Mouse (Mus musculus) T-cell, adult 66 days (primary cell): Measurements from ENCODE around the gene Polr2l. TPM values are rescaled to one million over a fixed set of nuclear protein-coding genes. Genes with fewer than 3 reads are reported as not detected.

Experiments
- total RNA-seq, 2 experiments: library from RNA; stranded (reverse); gene quantifications; 3 replicates in 1 of 2; 4 replicates in 1 of 2; pipeline ENCODE4 v1.2.4; 2023

Gene Polr2l
- total RNA-seq, result 10 to 100 TPM; 17.0 to 21.1 TPM

DNA sequence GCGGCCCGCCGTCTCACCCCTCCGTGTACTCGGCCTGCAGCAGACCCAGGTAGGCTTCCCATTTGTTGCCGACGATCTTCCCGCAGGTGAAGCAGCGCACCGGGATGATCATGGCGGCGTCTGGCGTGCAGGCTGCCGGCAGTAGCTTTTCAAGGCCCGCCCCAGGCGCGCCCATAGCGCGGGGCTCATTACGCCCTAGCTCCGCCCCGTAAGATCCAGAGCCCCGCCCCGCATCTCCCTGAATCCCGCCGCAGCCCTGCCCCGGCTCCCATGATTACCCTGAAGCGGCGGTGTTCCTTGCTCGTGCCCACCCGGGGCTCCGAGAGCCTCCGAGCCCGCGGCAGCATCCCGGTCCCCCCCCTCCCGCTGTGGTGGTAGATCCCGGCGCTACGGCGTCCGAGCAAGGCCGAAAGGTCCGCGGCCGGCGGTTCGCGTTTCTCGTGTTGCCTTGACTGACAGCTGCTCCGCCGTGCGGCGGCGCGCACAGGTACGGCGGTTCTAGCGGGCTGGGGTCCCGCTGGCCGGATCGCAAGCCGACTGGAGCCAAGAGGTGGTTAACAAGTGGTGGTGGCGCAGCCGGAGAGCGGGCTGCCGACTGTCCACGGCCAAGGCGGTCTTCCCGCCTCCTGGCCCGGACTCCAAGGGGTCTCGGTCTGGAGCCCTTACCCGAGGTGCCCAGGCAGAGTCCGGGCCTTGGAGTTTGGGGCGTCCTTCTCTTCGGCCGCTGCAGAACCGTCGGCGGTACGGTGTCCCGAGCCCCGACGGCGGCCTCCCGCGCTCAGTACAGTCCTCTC lies at the start of gene Polr2l, which contains the start of gene Tspan4:
Gene Polr2l (minus strand): TSS at position 122 of the 794 bp plus-strand sequence.
Gene Tspan4 (plus strand): TSS at position 230 of the 794 bp plus-strand sequence.

DNA sequence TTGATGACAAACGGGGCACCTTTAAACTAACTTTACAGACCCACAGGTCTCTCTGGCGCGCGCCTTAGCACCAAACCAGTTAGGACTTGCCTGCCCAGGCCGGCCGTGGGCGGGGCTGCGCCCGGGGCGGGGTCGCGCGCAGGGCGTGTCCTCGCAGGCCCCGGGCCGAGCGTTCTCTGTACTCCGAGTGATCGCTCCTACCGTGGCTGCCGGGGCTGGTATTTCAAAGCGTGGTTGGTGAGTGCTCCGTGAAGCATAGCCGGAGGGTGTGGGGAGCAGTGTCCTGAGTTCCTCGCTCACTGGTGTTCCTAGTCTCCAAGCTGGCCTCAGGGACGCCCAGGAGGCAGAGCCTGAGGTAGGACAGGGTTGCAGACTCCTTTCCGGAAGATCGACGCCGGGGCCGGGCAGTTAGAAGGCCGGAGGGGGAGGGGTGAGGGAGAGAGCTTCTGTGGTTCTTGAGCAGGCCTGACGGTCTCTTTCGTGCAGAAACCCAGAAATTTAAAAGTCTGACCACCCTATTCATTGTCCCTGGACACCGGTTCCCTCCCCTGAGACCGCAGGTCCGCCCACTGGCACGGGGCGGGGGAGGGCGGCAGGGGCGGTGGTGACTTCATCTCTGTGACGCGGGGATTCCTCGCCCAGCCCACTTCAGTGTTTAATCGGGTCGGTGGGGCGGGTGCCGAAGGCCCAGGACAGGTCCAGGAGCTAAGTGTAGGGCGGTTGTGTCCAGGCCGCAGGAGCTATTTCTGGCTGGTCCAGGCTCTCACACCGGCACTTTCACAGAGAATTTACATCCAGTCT lies 7.5 kb downstream of the Polr2l start, which contains the start of gene Cd151:
Gene Cd151 (plus strand): TSS at position 163 of the 801 bp plus-strand sequence.

DNA sequence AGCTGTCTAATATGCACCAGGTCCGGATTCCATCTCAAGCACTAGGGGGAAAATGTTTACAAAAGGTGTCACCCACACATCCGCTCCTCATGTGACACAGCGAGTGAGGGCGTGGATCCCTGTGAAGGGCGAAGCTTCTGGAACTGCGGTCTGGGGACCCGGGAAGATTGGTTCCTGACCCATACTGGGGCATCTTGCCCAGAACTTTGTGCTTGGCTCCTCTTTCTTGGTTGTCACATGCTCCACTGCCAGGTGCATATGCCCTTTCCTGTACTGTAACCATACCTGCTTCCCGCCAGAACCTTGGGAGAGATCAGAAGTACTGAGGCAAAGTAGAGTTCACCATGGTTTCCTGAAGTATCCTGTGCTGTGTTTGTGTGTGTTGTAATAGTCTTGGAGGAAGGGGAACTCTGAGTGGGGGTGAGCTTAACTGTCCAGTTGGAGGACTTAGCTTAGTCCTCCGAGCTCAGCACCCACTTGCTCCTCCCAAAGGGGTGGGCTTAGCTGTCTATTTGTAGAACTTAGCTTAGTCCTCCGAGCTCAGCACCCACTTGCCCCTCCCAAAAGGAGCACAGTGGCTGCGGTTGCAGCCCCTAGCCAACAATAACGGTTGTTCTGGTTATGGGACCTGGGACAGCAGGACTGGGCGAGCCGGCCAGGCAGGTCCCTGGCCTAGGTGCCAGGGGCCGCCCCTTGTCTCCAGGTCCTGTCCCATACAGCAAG lies 14.4 kb downstream of the Polr2l start, which contains the start of gene Cracr2b:
Gene Cracr2b (plus strand): TSS at position 704 of the 723 bp plus-strand sequence.

DNA sequence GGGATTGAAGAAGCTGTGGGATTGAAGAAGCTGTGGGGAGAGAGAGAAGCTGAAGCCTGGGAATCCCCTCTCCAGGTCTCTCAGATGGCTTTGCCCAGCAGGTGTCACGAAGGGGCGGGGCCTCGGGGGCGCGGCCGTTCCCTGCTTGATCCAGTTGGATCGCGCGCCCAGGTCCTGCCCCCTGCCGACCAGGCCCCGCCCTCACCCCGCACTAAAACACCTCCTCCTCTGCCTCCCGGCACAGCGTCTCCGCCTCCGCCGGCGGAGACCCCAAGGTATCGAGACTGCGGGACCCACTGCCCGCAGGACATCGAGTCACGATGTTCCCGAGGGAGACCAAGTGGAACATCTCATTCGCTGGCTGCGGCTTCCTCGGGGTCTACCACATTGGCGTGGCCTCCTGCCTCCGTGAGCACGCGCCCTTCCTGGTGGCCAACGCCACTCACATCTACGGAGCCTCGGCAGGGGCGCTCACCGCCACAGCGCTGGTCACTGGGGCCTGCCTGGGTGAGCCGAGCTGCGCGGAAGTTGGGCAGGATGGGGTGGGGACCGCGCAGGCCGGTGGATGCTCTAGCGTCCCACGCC lies 19.9 kb downstream of the Polr2l start, which contains the start of gene Pnpla2:
Gene Pnpla2 (plus strand): TSS at position 232 of the 585 bp plus-strand sequence.

DNA sequence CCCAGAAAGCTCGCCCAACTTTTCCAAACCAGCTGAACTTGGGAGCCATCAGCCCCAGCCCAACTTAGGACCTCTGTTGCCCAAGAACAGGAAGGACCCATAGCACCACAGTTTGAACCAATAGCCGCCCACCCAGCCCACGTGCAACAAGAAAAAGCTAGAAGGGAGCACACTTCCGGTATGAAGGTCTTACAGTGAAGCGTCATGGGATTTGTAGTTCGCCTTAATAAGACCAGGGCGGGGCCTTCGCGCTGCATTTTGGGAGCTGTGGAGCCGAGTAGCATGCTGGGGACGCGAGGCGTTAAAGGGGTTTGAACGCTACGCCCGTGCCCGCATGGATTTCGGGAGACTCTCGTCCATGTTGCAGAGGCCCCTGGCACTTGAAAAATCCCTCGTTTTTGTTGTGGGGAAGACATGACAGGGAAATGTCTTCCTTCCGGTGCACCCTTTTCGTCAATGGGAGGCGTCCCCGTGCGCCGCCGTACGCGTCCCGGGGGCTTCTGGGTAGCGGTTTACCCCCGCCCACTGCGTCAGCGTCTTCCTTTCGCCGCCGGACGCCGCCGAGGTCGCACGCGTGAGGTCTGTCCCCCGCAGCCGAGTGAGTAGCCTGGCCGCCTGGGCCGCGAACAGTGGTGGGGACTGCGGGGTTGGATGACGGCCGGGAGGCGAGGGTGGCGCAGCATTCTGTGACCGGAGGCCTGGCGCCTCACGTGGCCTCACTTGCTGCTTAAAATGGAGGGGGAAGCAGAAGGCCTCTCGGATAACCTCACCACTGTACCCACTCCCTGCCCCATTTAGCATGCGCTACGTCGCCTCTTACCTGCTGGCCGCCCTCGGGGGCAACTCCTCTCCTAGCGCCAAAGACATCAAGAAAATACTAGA lies 27.6 kb downstream of the Polr2l start, which contains the start of gene Rplp2:
Gene Rplp2 (plus strand): TSS at position 261 of the 882 bp plus-strand sequence.

DNA sequence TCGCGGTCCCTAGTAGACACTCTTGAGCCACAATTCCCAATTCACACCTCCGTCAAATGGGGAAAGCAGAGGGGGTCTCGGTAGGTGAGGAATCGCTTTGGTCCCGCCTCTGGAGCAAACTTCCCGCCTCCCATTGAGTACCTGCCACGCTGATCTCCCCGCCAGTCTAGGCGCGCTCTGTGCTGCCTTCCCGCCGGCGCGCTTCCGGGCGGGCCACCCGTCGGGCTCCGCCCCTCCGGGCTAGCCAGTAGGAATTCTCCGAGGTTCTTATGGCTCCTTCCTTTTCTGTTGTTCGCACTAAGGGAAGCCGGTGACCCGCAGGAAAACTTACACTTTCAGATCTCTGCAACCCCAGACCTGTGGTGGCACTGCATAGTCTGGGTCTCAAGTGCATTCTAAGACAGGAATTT lies 31.1 kb downstream of the Polr2l start, which contains the start of gene Pidd1:
Gene Pidd1 (minus strand): TSS at position 198 of the 410 bp plus-strand sequence.

DNA sequence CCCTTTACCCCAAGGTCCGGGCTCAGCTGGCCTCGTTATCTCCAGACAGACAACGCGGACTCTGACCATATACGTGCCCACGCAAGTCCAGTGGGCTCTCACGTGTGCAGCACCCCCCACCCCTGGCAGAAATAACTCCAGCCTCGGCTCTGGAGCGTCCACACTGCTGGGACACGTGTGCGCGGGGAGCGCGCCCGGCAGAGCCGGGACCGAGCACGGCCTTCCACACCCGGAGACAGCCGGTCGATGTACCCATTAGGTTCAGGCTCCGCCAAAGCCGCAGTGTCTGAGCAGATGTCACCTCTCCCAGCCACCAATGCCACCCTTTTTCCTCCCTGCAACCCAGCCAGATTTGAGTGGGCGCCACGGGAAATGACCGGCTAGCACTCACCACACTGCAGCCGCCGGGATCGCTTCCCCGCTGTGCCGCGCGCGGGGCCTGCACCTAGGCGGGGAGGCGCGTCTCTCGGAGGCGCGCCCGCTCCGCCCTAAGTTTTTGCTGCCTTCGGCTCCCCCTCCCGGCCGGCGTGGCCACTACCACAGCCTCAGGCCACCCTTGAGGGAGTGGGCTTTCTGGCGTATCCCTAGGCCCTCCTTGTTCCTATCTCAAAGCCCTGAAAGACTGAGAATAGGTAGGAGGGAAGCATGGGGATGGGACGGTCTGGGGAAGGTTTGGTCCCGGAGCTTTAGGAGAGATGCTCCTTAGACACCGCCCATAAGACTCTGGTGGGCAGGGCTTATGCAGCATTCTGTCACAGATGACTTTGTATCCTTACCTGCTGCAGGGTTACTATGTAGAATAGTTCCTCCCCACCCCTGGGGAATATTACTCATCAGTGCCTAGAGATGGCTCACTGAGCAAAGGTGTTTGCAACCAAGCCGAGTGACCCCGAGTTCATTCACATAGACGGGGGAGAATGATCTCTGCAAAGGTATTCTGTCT lies 37.5 kb downstream of the Polr2l start, which contains the start of gene Slc25a22:
Gene Slc25a22 (minus strand): TSS at position 715 of the 943 bp plus-strand sequence.

DNA sequence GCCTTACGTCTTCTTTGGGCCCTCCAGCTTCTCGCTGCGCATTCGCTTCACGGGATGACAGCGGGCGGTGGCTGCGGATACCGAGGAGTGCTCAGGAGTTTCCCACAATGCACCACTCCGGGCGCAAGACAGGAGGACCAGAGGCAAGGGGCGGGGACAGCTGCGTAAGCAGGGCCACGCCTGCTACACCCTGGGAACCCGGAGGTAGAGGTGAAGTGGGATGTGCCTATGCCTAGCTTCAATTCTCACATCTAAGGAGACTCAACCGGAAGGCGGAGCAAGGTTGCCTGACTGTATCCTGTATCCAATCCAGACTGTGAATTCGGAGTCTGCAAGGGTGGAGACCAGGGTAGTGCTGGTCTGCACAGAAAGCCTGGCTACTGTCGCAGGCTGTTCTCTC lies 45.6 kb downstream of the Polr2l start, which contains the start of gene Cend1:
Gene Cend1 (minus strand): TSS at position 182 of the 400 bp plus-strand sequence.

Other genes with a start within 250 kb of the Polr2l start
- 100 to 1,000 TPM; 173 to 177 TPM for gene Phrf1, start 246.3 kb downstream of the Polr2l start, total RNA-seq
- 10 to 100 TPM; 34.4 to 53.3 TPM for gene Irf7, start 208.7 kb downstream of the Polr2l start, total RNA-seq
- gene Cdhr5, start 198.3 kb downstream of the Polr2l start, total RNA-seq, result not detected
- gene Sct, start 196.0 kb downstream of the Polr2l start, total RNA-seq, result not detected
- gene Drd4, start 183.1 kb downstream of the Polr2l start, total RNA-seq, result not detected
- 10 to 100 TPM; 65.6 to 68.5 TPM for gene Deaf1, start 147.4 kb downstream of the Polr2l start, total RNA-seq
- 10 to 100 TPM; 20.7 to 21.2 TPM for gene Tmem80, start 147.4 kb downstream of the Polr2l start, total RNA-seq
- gene Eps8l2, start 136.3 kb downstream of the Polr2l start, total RNA-seq, result under 1 TPM in 1 of 2 experiments, not detected in 1; 0.80 TPM
- 100 to 1,000 TPM in 1 of 2 experiments, 10 to 100 TPM in 1; 93.1 to 107 TPM for gene Taldo1, start 82.9 kb downstream of the Polr2l start, total RNA-seq
- 10 to 100 TPM; 38.3 to 40.0 TPM for gene Gatd1, start 61.0 kb downstream of the Polr2l start, total RNA-seq
- gene Cend1, start 45.6 kb downstream of the Polr2l start, total RNA-seq, result not detected
- 10 to 100 TPM; 55.0 to 76.6 TPM for gene Slc25a22, start 37.2 kb downstream of the Polr2l start, total RNA-seq
- gene Pidd1, start 31.1 kb downstream of the Polr2l start, total RNA-seq, result 1 to 10 TPM; 2.4 to 5.7 TPM
- gene Rplp2, start 27.8 kb downstream of the Polr2l start, total RNA-seq, result 1,000 to 10,000 TPM; 3,530 to 3,735 TPM
- 10 to 100 TPM; 52.1 to 58.8 TPM for gene Pnpla2, start 19.9 kb downstream of the Polr2l start, total RNA-seq
- gene Cracr2b, start 14.0 kb downstream of the Polr2l start, total RNA-seq, result 1 to 10 TPM in 1 of 2 experiments, not detected in 1; 1.0 TPM
- 1 to 10 TPM; 7.2 to 8.9 TPM for gene Cd151, start 7.7 kb downstream of the Polr2l start, total RNA-seq
- gene Tspan4, start 108 bp upstream of the Polr2l start, total RNA-seq, result 1 to 10 TPM; 2.2 to 2.8 TPM
- gene Chid1, start 64.7 kb upstream of the Polr2l start, total RNA-seq, result 10 to 100 TPM; 21.1 to 31.6 TPM
- gene Ap2a2, start 87.0 kb upstream of the Polr2l start, total RNA-seq, result 10 to 100 TPM; 53.8 to 54.1 TPM
- under 1 TPM in 1 of 2 experiments, not detected in 1; 0.06 TPM for gene Muc6, start 180.2 kb upstream of the Polr2l start, total RNA-seq
- not detected for gene Muc2, start 215.2 kb upstream of the Polr2l start, total RNA-seq